Mouse (Mus musculus) MEL (cell line): ENCODE data around the gene Frg2f1.

Experiments
- CTCF ChIP-seq, 3 experiments: IDR thresholded peaks in 2 of 3; conservative IDR thresholded peaks in 1 of 3; 2 replicates each; pipeline ENCODE4 v1.5.1; 2011 to 2012; ENCODE audit warnings: low read length in 3 of 3, low read depth in 2 of 3, mild to moderate bottlenecking in 2 of 3, improper control_type of control experiment in 1 of 3, inconsistent platforms in 1 of 3, mixed read lengths in 1 of 3, moderate library complexity in 1 of 3; ENCODE audit not compliant: control insufficient read depth in 1 of 3, insufficient read depth in 1 of 3, poor library complexity in 1 of 3, severe bottlenecking in 1 of 3
- EP300 ChIP-seq, 2 experiments: IDR thresholded peaks; 2 replicates each; pipeline ENCODE4 v1.6.1; 2011; ENCODE audit warnings: improper control_type of control experiment in 2 of 2, low read length in 2 of 2, low read depth in 1 of 2, mild to moderate bottlenecking in 1 of 2
- JUND ChIP-seq: IDR thresholded peaks from 2 replicates; pipeline ENCODE4 v1.6.1; 2011; ENCODE audit warnings: low read depth, mild to moderate bottlenecking, improper control_type of control experiment, low read length
- MAX ChIP-seq: IDR thresholded peaks from 2 replicates; pipeline ENCODE4 v1.6.1; 2011; ENCODE audit warnings: low read length, improper control_type of control experiment
- MAZ ChIP-seq: IDR thresholded peaks from 2 replicates; pipeline ENCODE4 v1.6.1; 2012; ENCODE audit warnings: low read depth, mild to moderate bottlenecking, inconsistent platforms, low read length, improper control_type of control experiment
- POLR2AphosphoS2 ChIP-seq: IDR thresholded peaks from 2 replicates; pipeline ENCODE4 v1.6.1; 2011; ENCODE audit warnings: low read length, improper control_type of control experiment
- SIN3A ChIP-seq: IDR thresholded peaks from 2 replicates; pipeline ENCODE4 v1.6.1; 2012; ENCODE audit warnings: low read length, improper control_type of control experiment, inconsistent platforms
- USF2 ChIP-seq, 2 experiments: IDR thresholded peaks; 2 replicates each; pipeline ENCODE4 v1.6.1; 2011 to 2012; ENCODE audit warnings: improper control_type of control experiment in 2 of 2, low read length in 2 of 2, borderline replicate concordance in 1 of 2, inconsistent platforms in 1 of 2, low read depth in 1 of 2, mild to moderate bottlenecking in 1 of 2; ENCODE audit not compliant: insufficient read depth in 1 of 2

GRCm38 (mm10) chr4:119484882-119485281 lies 54.4 kb downstream of the Frg2f1 start:
- TF ChIP-seq CTCF (IDR thresholded peaks at IDR 0.05 in 2 of 3, conservative IDR thresholded peaks at IDR 0.05 in 1 of 3; ENCODE audit: control insufficient read depth in 1 of 3, insufficient read depth in 1 of 3, low read depth in 2 of 3, low read length in 3 of 3, poor library complexity in 1 of 3, severe bottlenecking in 1 of 3) (no peak), EP300 (IDR thresholded peaks at IDR 0.05; ENCODE audit: low read depth in 1 of 2, low read length in 2 of 2) (no peak), MAX (no peak), JUND (no peak), USF2 (IDR thresholded peaks at IDR 0.05; ENCODE audit: borderline replicate concordance in 1 of 2, insufficient read depth in 1 of 2, low read depth in 1 of 2, low read length in 2 of 2) (no peak), MAZ (no peak), POLR2AphosphoS2 (no peak), SIN3A (no peak)
